Mouse (Mus musculus) midbrain, embryonic 14.5 days (tissue): ENCODE measurements at regions not wholly inside any gene's neighbourhood (a gene's known extent, or its start where the extent isn't known, plus 50 kb on each side); places are given as distances from the start of the nearest gene placed in this dataset.

Source experiments
- ATAC-seq: fragments of 200-750 bp; cut with Nextera tagmentation; 2 replicates; pipeline ENCODE4 v1.8.0; 2017; ENCODE audit warnings: moderate number of reproducible peaks, moderate library complexity; ENCODE audit not compliant: low FRiP score, low TSS enrichment
- DNase-seq: peaks from one replicate; pipeline ENCODE4 v3.0.0-alpha.2; 2015
- H3K27ac ChIP-seq: fragments of 300-500 bp; sonication (generic); replicated peaks from 2 replicates; pipeline ENCODE4 v1.5.1; 2014; ENCODE audit warnings: mild to moderate bottlenecking, low read depth, low read length, moderate library complexity
- H3K27me3 ChIP-seq: fragments of 300-500 bp; sonication (generic); 2 replicates; pipeline ENCODE4 v1.6.1; 2014; ENCODE audit warnings: low read length, control low read depth, mixed read lengths; ENCODE audit not compliant: control insufficient read depth, insufficient read depth
- H3K36me3 ChIP-seq: fragments of 300-500 bp; sonication (generic); 2 replicates; pipeline ENCODE4 v1.6.1; 2014; ENCODE audit warnings: low read length, control low read depth; ENCODE audit not compliant: control insufficient read depth, insufficient read depth
- H3K4me1 ChIP-seq: fragments of 300-500 bp; sonication (generic); 2 replicates; pipeline ENCODE4 v1.6.1; 2014; ENCODE audit warnings: mild to moderate bottlenecking, antibody characterized with exemption, low read length, control low read depth; ENCODE audit not compliant: control insufficient read depth, insufficient read depth
- H3K4me2 ChIP-seq: fragments of 300-500 bp; sonication (generic); 2 replicates; pipeline ENCODE4 v1.6.1; 2014; ENCODE audit warnings: mild to moderate bottlenecking, low read length, moderate library complexity
- H3K4me3 ChIP-seq: fragments of 300-500 bp; sonication (generic); replicated peaks from 2 replicates; pipeline ENCODE4 v1.5.1; 2014; ENCODE audit warnings: low read depth, low read length
- H3K9ac ChIP-seq: fragments of 300-500 bp; sonication (generic); replicated peaks from 2 replicates; pipeline ENCODE4 v1.6.1; 2014; ENCODE audit warnings: mild to moderate bottlenecking, low read length, moderate library complexity
- H3K9me3 ChIP-seq: fragments of 300-500 bp; sonication (generic); 2 replicates; pipeline ENCODE4 v1.6.1; 2016; ENCODE audit warnings: low read length, control low read depth, mixed read lengths; ENCODE audit not compliant: control insufficient read depth
- WGBS: fragments of 180-500 bp; shearing (Covaris S2); extraction: QIAGEN DNeasy Blood & Tissue Kit; methylation state at CpG from one replicate; pipeline ENCODE4 v1.1.7; 2014; 5-methylcytosine and 5-hydroxymethylcytosine counted together

DNA sequence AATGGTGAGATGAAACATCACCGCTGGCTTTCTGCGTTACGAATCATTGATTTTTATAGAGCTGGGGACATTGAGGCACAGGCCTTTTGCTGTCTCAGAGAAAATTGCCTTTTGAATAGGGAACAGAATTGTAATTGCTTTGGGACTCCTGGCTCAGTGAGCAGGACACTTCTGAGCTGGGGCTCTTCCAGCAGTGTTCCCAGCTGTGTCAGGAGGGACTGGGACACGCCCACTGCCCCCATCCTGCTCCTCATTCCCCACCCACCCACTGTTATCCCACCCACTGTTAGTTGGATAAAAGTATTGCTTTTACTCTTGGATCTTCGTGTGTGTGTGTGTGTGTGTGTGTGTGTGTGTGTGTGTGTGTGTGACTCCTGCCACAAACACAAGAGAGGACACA, 204.4 kb upstream of the 1700012A03Rik start:
- no peak overlapping the region for H3K9ac ChIP-seq
- no peaks in the 10 kb centered on the region for H3K4me1 ChIP-seq
- 73% methylated on average over 5 of the region's 5 CpGs for WGBS
- no peak overlapping the region for H3K4me2 ChIP-seq
- no peak overlapping the region for H3K27ac ChIP-seq
- H3K4me3 ChIP-seq: no peak overlapping the region
- DNase-seq (no peak), ATAC-seq (no peak)
- H3K9me3 ChIP-seq: no peaks in the 10 kb centered on the region
- no peaks in the 10 kb centered on the region for H3K27me3 ChIP-seq
- no peaks in the 10 kb centered on the region for H3K36me3 ChIP-seq

- 94% methylated on average over 4 of the region's 4 CpGs for WGBS
- Histone ChIP-seq H3K36me3 (no peaks in the 10 kb centered on the region), H3K9me3 (no peaks in the 10 kb centered on the region), H3K9ac (no peak overlapping the region), H3K4me3 (no peak overlapping the region), H3K27ac (no peak overlapping the region), H3K27me3 (no peaks in the 10 kb centered on the region), H3K4me1 (no peaks in the 10 kb centered on the region), H3K4me2 (no peak overlapping the region)
- DNase-seq (no peak), ATAC-seq (no peak)
These were observed 209.4 kb upstream of the 1700012A03Rik start for GRCm38 (mm10) chr6:31840621-31841020.

- Histone ChIP-seq H3K4me1 (no peaks in the 10 kb centered on the region; the same call in 1 of the 2 replicates), H3K9me3 (no peaks in the 10 kb centered on the region), H3K27me3 (no peaks in the 10 kb centered on the region), H3K27ac (no peak overlapping the region), H3K4me3 (no peak overlapping the region), H3K9ac (no peak overlapping the region), H3K4me2 (no peak overlapping the region), H3K36me3 (no peaks in the 10 kb centered on the region)
- WGBS: 57% methylated on average over 1 of the region's 1 CpGs
- ATAC-seq: no peak
- DNase-seq: no peak
These were observed 211.5 kb upstream of the 1700012A03Rik start for GRCm38 (mm10) chr6:31838588-31838987.

GRCm38 (mm10) chr6:31835795-31836194, 214.3 kb upstream of the 1700012A03Rik start:
- no peak for DNase-seq

DNA sequence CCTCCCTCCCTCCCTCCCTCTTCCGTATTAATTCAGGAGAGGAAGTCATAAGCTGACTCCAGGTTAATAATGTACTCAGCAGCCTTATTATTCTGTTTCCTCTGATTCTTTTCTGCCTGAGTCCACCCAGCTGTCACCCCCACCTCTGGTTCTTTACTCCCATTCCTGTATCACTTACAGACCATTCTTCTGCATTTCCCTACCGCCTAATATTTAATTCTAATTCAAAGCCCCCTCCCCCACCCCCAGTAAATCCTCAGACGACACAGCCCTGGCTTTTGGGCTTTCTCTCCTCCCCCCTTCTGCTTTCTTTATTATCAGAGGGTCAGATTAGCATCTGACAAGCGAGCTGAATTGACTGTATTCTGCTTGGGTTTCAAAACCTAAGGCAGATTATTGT, 215.5 kb upstream of the 1700012A03Rik start:
- H3K27ac ChIP-seq: peak overlapping the region; percentile 56
- H3K9me3 ChIP-seq: no peaks in the 10 kb centered on the region
- 2% methylated on average over 3 of the region's 4 CpGs for whole genome bisulfite sequencing
- H3K36me3 ChIP-seq: no peaks in the 10 kb centered on the region
- no peak overlapping the region for H3K9ac ChIP-seq
- H3K4me1 ChIP-seq: no peaks in the 10 kb centered on the region; the same call in 1 of the 2 replicates
- H3K4me2 ChIP-seq: no peak overlapping the region
- no peaks in the 10 kb centered on the region for H3K27me3 ChIP-seq
- no peak overlapping the region for H3K4me3 ChIP-seq
- peak; percentile 71 for DNase-seq
- peak; percentile 75; the same call in 1 of the 2 replicates for ATAC-seq

More at GRCm38 (mm10) chr6:31835795-31836194, 214.3 kb upstream of the 1700012A03Rik start:
- H3K9me3 ChIP-seq: no peaks in the 10 kb centered on the region
- ATAC-seq: no peak
- H3K4me2 ChIP-seq: no peak overlapping the region
- no peaks in the 10 kb centered on the region for H3K27me3 ChIP-seq
- H3K9ac ChIP-seq: no peak overlapping the region
- no peak overlapping the region for H3K27ac ChIP-seq
- no peak overlapping the region for H3K4me3 ChIP-seq
- H3K4me1 ChIP-seq: no peaks in the 10 kb centered on the region; the same call in 1 of the 2 replicates
- H3K36me3 ChIP-seq: no peaks in the 10 kb centered on the region

- Histone ChIP-seq H3K27me3 (no peaks in the 10 kb centered on the region), H3K36me3 (no peaks in the 10 kb centered on the region), H3K9ac (no peak overlapping the region), H3K4me2 (no peak overlapping the region), H3K4me3 (no peak overlapping the region), H3K27ac (no peak overlapping the region), H3K4me1 (no peaks in the 10 kb centered on the region; the same call in 1 of the 2 replicates), H3K9me3 (no peaks in the 10 kb centered on the region)
- DNase-seq (no peak), ATAC-seq (no peak)
- WGBS: 87% methylated on average over 11 of the region's 11 CpGs
These were observed 219.4 kb upstream of the 1700012A03Rik start for GRCm38 (mm10) chr6:31830610-31831009.

DNA sequence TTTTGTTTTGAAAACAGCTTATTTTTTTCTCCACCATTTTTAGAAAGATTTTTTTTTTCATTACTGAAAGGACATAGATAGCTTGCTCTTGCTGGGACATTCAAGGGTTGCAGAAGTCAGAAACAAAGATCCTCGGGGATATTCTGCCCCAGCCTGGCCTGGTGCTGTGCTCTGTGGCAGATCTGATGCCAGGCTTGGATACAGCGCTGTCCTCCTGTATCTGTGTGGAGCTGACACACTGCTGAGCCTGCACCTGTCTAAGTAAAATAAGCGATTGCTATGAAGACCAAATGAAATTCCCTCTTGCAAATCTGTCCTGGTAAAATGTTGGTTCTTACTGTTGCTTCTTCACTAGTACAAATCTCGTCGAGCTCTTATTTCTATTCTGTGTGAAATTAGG, 226.4 kb upstream of the 1700012A03Rik start:
- no peak overlapping the region for H3K9ac ChIP-seq
- WGBS: 89% methylated on average over 5 of the region's 5 CpGs
- no peak overlapping the region for H3K27ac ChIP-seq
- H3K9me3 ChIP-seq: no peaks in the 10 kb centered on the region
- no peaks in the 10 kb centered on the region for H3K4me1 ChIP-seq
- H3K27me3 ChIP-seq: no peaks in the 10 kb centered on the region
- no peaks in the 10 kb centered on the region for H3K36me3 ChIP-seq
- no peak overlapping the region for H3K4me3 ChIP-seq
- no peak overlapping the region for H3K4me2 ChIP-seq
- ATAC-seq (no peak), DNase-seq (no peak)

GRCm38 (mm10) chr6:31822186-31823085, 227.6 kb upstream of the 1700012A03Rik start:
- 86% methylated on average over 9 of the region's 9 CpGs for WGBS
- H3K9ac ChIP-seq: no peak overlapping the region
- DNase-seq: no peak
- H3K9me3 ChIP-seq: no peaks in the 10 kb centered on the region
- ATAC-seq: no peak
- no peaks in the 10 kb centered on the region for H3K4me1 ChIP-seq
- H3K4me2 ChIP-seq: no peak overlapping the region
- no peak overlapping the region for H3K4me3 ChIP-seq
- H3K36me3 ChIP-seq: no peaks in the 10 kb centered on the region
- H3K27ac ChIP-seq: no peak overlapping the region
- H3K27me3 ChIP-seq: no peaks in the 10 kb centered on the region

DNA sequence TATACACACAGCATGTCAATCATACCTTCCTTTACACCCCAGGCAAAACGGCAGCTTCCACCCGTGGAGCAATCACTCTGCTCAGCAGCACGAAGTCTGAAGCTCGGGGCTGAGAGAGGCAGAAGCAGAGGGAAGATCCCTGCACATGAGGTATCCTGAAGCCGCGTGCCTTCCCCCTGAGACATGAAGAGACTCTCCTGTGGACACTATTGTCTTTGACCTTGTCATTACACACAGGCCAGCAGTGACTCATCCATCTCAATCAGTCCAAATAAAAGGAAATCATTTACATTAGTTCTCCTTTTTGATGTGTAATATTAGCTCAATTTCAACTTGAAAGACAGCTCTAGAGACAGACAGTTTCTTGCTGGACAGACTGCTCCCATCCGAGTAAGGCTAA, 228.4 kb upstream of the 1700012A03Rik start:
- no peak for DNase-seq
- no peaks in the 10 kb centered on the region for H3K9me3 ChIP-seq
- no peak for ATAC-seq
- H3K27ac ChIP-seq: no peak overlapping the region
- H3K4me3 ChIP-seq: no peak overlapping the region
- H3K36me3 ChIP-seq: no peaks in the 10 kb centered on the region
- WGBS: 59% methylated on average over 7 of the region's 7 CpGs
- H3K27me3 ChIP-seq: no peaks in the 10 kb centered on the region
- no peak overlapping the region for H3K9ac ChIP-seq
- H3K4me2 ChIP-seq: no peak overlapping the region
- H3K4me1 ChIP-seq: no peaks in the 10 kb centered on the region
